In genomic region chr9:9944872-9945271, GRCm38 (mm10) we compare ENCODE assay signal across 27 mouse cellular contexts.
"Had no signal": no experiment of that assay in that cellular context is flagged by ENCODE, and none has a peak within 500 bp of the region (broad histone marks: within the 10 kb centered on the region; RNA-seq: fewer than 3 reads in every experiment).

No protein-coding gene starts in this region.

- H3K27me3 ChIP-seq: heart, embryonic 12.5 days; hindbrain, embryonic 12.5 days; intestine, embryonic 15.5 days; kidney, embryonic 15.5 days; limb, embryonic 12.5 days had no signal

- H3K36me3 ChIP-seq: heart, embryonic 10.5 days; heart, embryonic 12.5 days; hindbrain, embryonic 10.5 days; hindbrain, embryonic 12.5 days; intestine, embryonic 15.5 days; kidney, embryonic 15.5 days; limb, embryonic 10.5 days; limb, embryonic 12.5 days had no signal

- H3K27ac ChIP-seq: gastrocnemius, adult 2 months; heart, embryonic 10.5 days; hindbrain, embryonic 10.5 days; hindbrain, embryonic 12.5 days; hindbrain, embryonic 14.5 days; intestine, embryonic 15.5 days; kidney, embryonic 15.5 days; layer of hippocampus, adult 2 months; left cerebral cortex, adult 2 months; limb, embryonic 10.5 days; limb, embryonic 12.5 days had no signal

- H3K9ac ChIP-seq: heart, embryonic 12.5 days; hindbrain, embryonic 12.5 days; hindbrain, embryonic 14.5 days; intestine, embryonic 15.5 days; kidney, embryonic 15.5 days; limb, embryonic 12.5 days had no signal

- H3K4me2 ChIP-seq: heart, embryonic 12.5 days; hindbrain, embryonic 12.5 days; hindbrain, embryonic 14.5 days; intestine, embryonic 15.5 days; kidney, embryonic 15.5 days; limb, embryonic 12.5 days; liver, embryonic 11.5 days had no signal

- H3K4me3 ChIP-seq: gastrocnemius, adult 2 months; heart, embryonic 10.5 days; heart, embryonic 12.5 days; hindbrain, embryonic 10.5 days; hindbrain, embryonic 12.5 days; intestine, embryonic 15.5 days; kidney, embryonic 15.5 days; layer of hippocampus, adult 2 months; left cerebral cortex, adult 2 months; limb, embryonic 10.5 days; limb, embryonic 12.5 days had no signal

- H3K4me1 ChIP-seq: heart, embryonic 10.5 days; heart, embryonic 12.5 days; hindbrain, embryonic 10.5 days; hindbrain, embryonic 12.5 days; intestine, embryonic 15.5 days; kidney, embryonic 15.5 days; limb, embryonic 10.5 days; limb, embryonic 12.5 days had no signal

- ATAC-seq: hindbrain, embryonic 16.5 days; inflammation-experienced regulatory T-cells, adult 6 months; intestine, embryonic 15.5 days; intestine, postnatal 0 days had no signal

- H3K9me3 ChIP-seq: heart, embryonic 10.5 days; heart, embryonic 12.5 days; hindbrain, embryonic 10.5 days; hindbrain, embryonic 12.5 days; intestine, embryonic 15.5 days; kidney, embryonic 15.5 days; limb, embryonic 10.5 days; limb, embryonic 12.5 days had no signal

- DNase-seq: gastrocnemius, adult 2 months; gastrocnemius, postnatal 10 days; gastrocnemius, postnatal 25 days; heart, adult 18-20 months; heart, postnatal 10 days; heart, postnatal 4 days; kidney, adult 18-20 months; kidney, adult 8-10 months; kidney, postnatal 10 days; kidney, postnatal 25 days; kidney, postnatal 4 days; liver had no signal
